Mouse (Mus musculus) bone marrow, adult 2 months (tissue): ENCODE measurements at regions not wholly inside any gene's neighbourhood (a gene's known extent, or its start where the extent isn't known, plus 50 kb on each side); places are given as distances from the start of the nearest gene placed in this dataset.

ENCODE experiments used
- CTCF ChIP-seq: fragments of 200-500 bp; IDR thresholded peaks from 2 replicates; pipeline ENCODE4 v1.5.1; 2011; ENCODE audit warnings: low read length, control low read depth; ENCODE audit not compliant: control insufficient read depth, insufficient read depth
- POLR2A ChIP-seq: fragments of 200-500 bp; IDR thresholded peaks from 2 replicates; pipeline ENCODE4 v1.6.1; 2011; ENCODE audit warnings: low read depth, mild to moderate bottlenecking, control low read depth, low read length, borderline replicate concordance; ENCODE audit not compliant: control insufficient read depth

- no peak for TF ChIP-seq CTCF
- no peak for TF ChIP-seq POLR2A
Observed at GRCm38 (mm10) chr9:112938781-112939180, 703.0 kb upstream of the Arpp21 start.
